Mouse (Mus musculus): ENCODE results near the gene Inka1. TPM values are rescaled to one million over a fixed set of nuclear protein-coding genes. Genes with fewer than 3 reads are reported as not detected.

Inka1 gene
- polyA plus RNA-seq, 1 experiment from 2014 or later, result 15.1 TPM

GRCm38 (mm10) chr9:107982681-107983346 lies 2.9 kb downstream of the Inka1 start, which contains the start of gene Gm20661:
TSS of gene Gm20661 (plus strand) at chr9:107983058.
- H3K27ac ChIP-seq, result peak within 1 kb of the TSS; percentile 68
- H3K4me3 ChIP-seq, result no peak within 1 kb of the TSS
- 58% methylated on average over 14 of the region's 14 CpGs for WGBS
- no peak within 1 kb of the TSS; the same call in 1 of the 2 replicates for H3K9ac ChIP-seq
- peaks cover 23% of the 10 kb centered on the region for H3K4me1 ChIP-seq
- no peaks in the 10 kb centered on the region for H3K9me3 ChIP-seq
- no peak for ATAC-seq (replicated peaks)
- H3K36me3 ChIP-seq (replicated peaks), result no peaks in the 10 kb centered on the region
- peak within 1 kb of the TSS; percentile 25; the same call in 1 of the 2 replicates for H3K4me2 ChIP-seq
- peaks cover 11% of the 10 kb centered on the region for H3K27me3 ChIP-seq (replicated peaks)

- WGBS, result 55% methylated on average over 7 of the region's 7 CpGs
- peaks cover 11% of the 10 kb centered on the region for H3K27me3 ChIP-seq (replicated peaks)
- peak overlapping the region; percentile 68 for H3K27ac ChIP-seq
- no peak for ATAC-seq (replicated peaks)
- H3K9me3 ChIP-seq, result no peaks in the 10 kb centered on the region
- peaks cover 23% of the 10 kb centered on the region for H3K4me1 ChIP-seq
- no peaks in the 10 kb centered on the region for H3K36me3 ChIP-seq (replicated peaks)
- H3K4me3 ChIP-seq, result no peak overlapping the region
- H3K4me2 ChIP-seq, result no peak overlapping the region
- H3K9ac ChIP-seq, result no peak overlapping the region
These were observed 3.7 kb downstream of the Inka1 start for GRCm38 (mm10) chr9:107981684-107982605.

GRCm38 (mm10) chr9:107978815-107979214 lies 6.9 kb downstream of the Inka1 start:
- Histone ChIP-seq H3K27me3 (replicated peaks) (no peaks in the 10 kb centered on the region; the same call in none of the 2 replicates), H3K4me2 (no peak overlapping the region), H3K4me1 (0 out of 2 replicates have a peak, but pooled peaks cover 4% of the 10 kb centered on the region), H3K36me3 (replicated peaks) (no peaks in the 10 kb centered on the region), H3K9ac (no peak overlapping the region), H3K9me3 (no peaks in the 10 kb centered on the region), H3K27ac (no peak overlapping the region), H3K4me3 (no peak overlapping the region)
- no peak for ATAC-seq (replicated peaks)
- 90% methylated on average over 12 of the region's 12 CpGs for WGBS

GRCm38 (mm10) chr9:107975399-107976386 lies 10.0 kb downstream of the Inka1 start, which contains the start of gene Uba7:
TSS of gene Uba7 (plus strand) at chr9:107975505.
- Histone ChIP-seq H3K27ac (no peak within 1 kb of the TSS), H3K27me3 (replicated peaks) (no peaks in the 10 kb centered on the region)
- no peak for ATAC-seq (replicated peaks)

GRCm38 (mm10) chr9:107974491-107975171 lies 11.0 kb downstream of the Inka1 start:
- Histone ChIP-seq H3K9me3 (no peaks in the 10 kb centered on the region), H3K27ac (no peak overlapping the region), H3K36me3 (replicated peaks) (no peaks in the 10 kb centered on the region), H3K4me1 (no peaks in the 10 kb centered on the region), H3K4me3 (no peak overlapping the region), H3K27me3 (replicated peaks) (no peaks in the 10 kb centered on the region), H3K9ac (no peak overlapping the region), H3K4me2 (no peak overlapping the region)
- ATAC-seq (replicated peaks), result no peak
- WGBS, result 87% methylated on average over 10 of the region's 10 CpGs

More at GRCm38 (mm10) chr9:107975399-107976386, 10.0 kb downstream of the Inka1 start, which contains the start of gene Uba7:
- H3K9ac ChIP-seq, result no peak within 1 kb of the TSS
- 73% methylated on average over 12 of the region's 12 CpGs for WGBS
- H3K4me1 ChIP-seq, result no peaks in the 10 kb centered on the region
- no peaks in the 10 kb centered on the region for H3K9me3 ChIP-seq
- no peaks in the 10 kb centered on the region for H3K36me3 ChIP-seq (replicated peaks)
- no peak within 1 kb of the TSS for H3K4me3 ChIP-seq
- no peak within 1 kb of the TSS for H3K4me2 ChIP-seq

DNA sequence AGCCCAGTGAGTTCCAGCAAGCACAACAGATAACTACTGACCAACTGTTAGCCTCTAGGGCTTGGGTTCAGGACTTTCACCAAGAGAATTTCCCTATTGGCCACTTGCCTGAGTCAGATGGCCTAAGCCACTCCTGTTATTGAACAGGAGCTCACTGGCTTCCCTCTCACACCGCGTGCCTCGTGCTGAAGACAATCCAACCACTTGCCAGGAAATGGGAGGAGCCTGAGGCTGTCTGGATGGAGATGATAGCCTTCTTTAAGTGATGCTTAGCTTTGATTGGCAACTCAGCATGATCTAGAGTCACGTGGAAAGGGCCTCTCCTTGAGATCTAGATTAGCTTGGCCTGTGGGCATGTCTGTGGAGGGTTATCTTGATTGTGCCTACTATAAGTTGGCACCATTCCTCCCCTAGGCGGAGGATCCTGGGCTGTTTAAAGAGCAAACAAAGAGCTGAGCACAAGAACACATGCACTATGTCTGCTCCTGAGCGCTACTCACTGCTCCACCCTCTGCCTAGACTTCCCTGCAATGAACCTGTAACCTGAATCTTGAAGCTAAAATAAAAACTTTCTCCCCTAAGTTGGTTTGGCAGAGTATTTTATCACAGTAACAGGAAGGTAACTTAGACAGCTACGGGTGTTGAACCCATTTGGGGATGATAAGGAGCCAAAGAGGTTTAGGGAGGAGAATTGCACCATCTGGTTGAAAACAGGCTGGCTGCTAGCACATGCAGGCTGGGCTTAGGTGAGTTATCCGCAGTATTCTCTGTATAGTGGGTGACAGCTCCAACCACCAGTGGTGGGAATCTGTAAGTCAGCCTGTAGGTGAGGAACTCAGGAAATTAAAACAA lies 13.8 kb downstream of the Inka1 start:
- Histone ChIP-seq H3K9me3 (no peaks in the 10 kb centered on the region), H3K9ac (no peak overlapping the region), H3K4me3 (no peak overlapping the region), H3K36me3 (replicated peaks) (no peaks in the 10 kb centered on the region), H3K27me3 (replicated peaks) (no peaks in the 10 kb centered on the region), H3K4me1 (no peaks in the 10 kb centered on the region), H3K4me2 (no peak overlapping the region), H3K27ac (no peak overlapping the region)
- 91% methylated on average over 8 of the region's 8 CpGs for WGBS
- ATAC-seq (replicated peaks), result no peak

- H3K27ac ChIP-seq, result no peak overlapping the region
- H3K36me3 ChIP-seq (replicated peaks), result no peaks in the 10 kb centered on the region
- H3K4me1 ChIP-seq, result no peaks in the 10 kb centered on the region
- H3K9me3 ChIP-seq, result no peaks in the 10 kb centered on the region
- H3K27me3 ChIP-seq (replicated peaks), result no peaks in the 10 kb centered on the region
- ATAC-seq (replicated peaks), result no peak
- WGBS, result 91% methylated on average over 5 of the region's 5 CpGs
- no peak overlapping the region for H3K4me2 ChIP-seq
- H3K4me3 ChIP-seq, result no peak overlapping the region
- no peak overlapping the region for H3K9ac ChIP-seq
These were observed 15.4 kb downstream of the Inka1 start for GRCm38 (mm10) chr9:107970311-107970710.

GRCm38 (mm10) chr9:107968531-107968930 lies 17.1 kb downstream of the Inka1 start:
- Histone ChIP-seq H3K36me3 (replicated peaks) (no peaks in the 10 kb centered on the region), H3K4me3 (no peak overlapping the region), H3K4me2 (no peak overlapping the region), H3K9me3 (no peaks in the 10 kb centered on the region), H3K27ac (no peak overlapping the region), H3K27me3 (replicated peaks) (no peaks in the 10 kb centered on the region), H3K4me1 (no peaks in the 10 kb centered on the region), H3K9ac (no peak overlapping the region)
- no peak for ATAC-seq (replicated peaks)
- 92% methylated on average over 7 of the region's 7 CpGs for WGBS

DNA sequence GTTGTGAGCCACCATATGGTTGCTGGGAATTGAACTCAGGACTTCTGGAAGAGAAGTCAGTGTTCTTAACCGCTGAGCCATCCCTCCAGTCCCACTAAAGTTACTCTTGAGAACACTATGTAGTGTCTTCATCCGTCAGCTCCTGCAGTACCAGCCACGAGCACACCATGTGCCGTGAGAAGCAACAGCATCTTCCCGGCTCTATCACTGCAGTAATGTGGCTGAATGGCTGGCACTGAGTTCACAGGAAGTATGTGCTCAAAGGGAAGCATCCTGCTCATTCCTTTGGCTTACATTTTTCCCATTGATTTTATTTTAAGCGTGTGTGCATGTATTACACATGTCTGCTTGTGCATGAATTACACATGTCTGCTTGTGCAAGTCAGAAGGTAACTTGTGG lies 18.2 kb downstream of the Inka1 start:
- WGBS, result 83% methylated on average over 6 of the region's 6 CpGs
- Histone ChIP-seq H3K36me3 (replicated peaks) (no peaks in the 10 kb centered on the region), H3K9me3 (no peaks in the 10 kb centered on the region), H3K4me2 (no peak overlapping the region), H3K27me3 (replicated peaks) (no peaks in the 10 kb centered on the region), H3K4me3 (no peak overlapping the region), H3K27ac (no peak overlapping the region), H3K9ac (no peak overlapping the region), H3K4me1 (peaks cover under 1% of the 10 kb centered on the region)
- no peak for ATAC-seq (replicated peaks)

- Histone ChIP-seq H3K9me3 (no peaks in the 10 kb centered on the region), H3K36me3 (replicated peaks) (no peaks in the 10 kb centered on the region), H3K27me3 (replicated peaks) (no peaks in the 10 kb centered on the region), H3K9ac (no peak overlapping the region), H3K4me1 (peaks cover 9% of the 10 kb centered on the region), H3K4me2 (no peak overlapping the region), H3K4me3 (no peak overlapping the region), H3K27ac (no peak overlapping the region)
- WGBS, result 90% methylated on average over 10 of the region's 10 CpGs
- no peak for ATAC-seq (replicated peaks)
These were observed 19.0 kb downstream of the Inka1 start for GRCm38 (mm10) chr9:107966676-107967075.

Data from midbrain, embryonic 15.5 days (tissue).